In genomic region chr11:113326387-113327011, GRCm38 (mm10) we compare ENCODE assay signal across 8 mouse cellular contexts.
DNase-seq lines count a peak whose midpoint lies in the region; ATAC-seq and TF ChIP-seq lines count a peak whose summit lies in the region.

No protein-coding gene starts in this region.

- TF ChIP-seq POLR2A in small intestine, adult 2 months (IDR thresholded peaks at IDR 0.05; ENCODE audit: low read depth, low read length) = no peak

- peak; percentile 63 for ATAC-seq in activated CD4-positive, CD25-positive, alpha-beta regulatory T cell, adult 4 months
- ATAC-seq in hindbrain, embryonic 15.5 days (ENCODE audit: low FRiP score, low read depth) = peak; percentile 69
- ATAC-seq in megakaryocyte progenitor cell, adult 5-6 weeks (replicated peaks; ENCODE audit: poor library complexity) = peak; percentile 91

- H3K9ac ChIP-seq in hindbrain, embryonic 15.5 days = 0 out of 2 replicates have a peak overlapping the region, but pooled peaks have one; percentile 23

- H3K27me3 ChIP-seq in hindbrain, embryonic 15.5 days = no peaks in the 10 kb centered on the region
- no peaks in the 10 kb centered on the region for H3K27me3 ChIP-seq in small intestine, adult 2 months (ENCODE audit: control insufficient read depth, insufficient read depth, low read length)

- peak; percentile 76 for TF ChIP-seq CTCF in gastrocnemius, adult 2 months (IDR thresholded peaks at IDR 0.05)
- peak; percentile 68 for TF ChIP-seq CTCF in small intestine, adult 2 months (IDR thresholded peaks at IDR 0.05; ENCODE audit: extremely low read depth, insufficient read length, insufficient replicate concordance, low read depth, low read length)

- H3K9me3 ChIP-seq in hindbrain, embryonic 15.5 days = no peaks in the 10 kb centered on the region

- 15% methylated on average over 18 of the region's 18 CpGs for WGBS in hindbrain, embryonic 15.5 days
- WGBS in small intestine, adult 2 months = 43% methylated on average over 18 of the region's 18 CpGs

- no peak overlapping the region for H3K4me3 ChIP-seq in gastrocnemius, adult 2 months
- no peak overlapping the region for H3K4me3 ChIP-seq in hindbrain, embryonic 15.5 days
- no peak overlapping the region for H3K4me3 ChIP-seq in small intestine, adult 2 months (ENCODE audit: low read depth, low read length)

- H3K4me1 ChIP-seq in hindbrain, embryonic 15.5 days (replicated peaks) = peaks cover 16% of the 10 kb centered on the region
- H3K4me1 ChIP-seq in small intestine, adult 2 months (ENCODE audit: control insufficient read depth, insufficient read depth, insufficient read length, low read length) = no peaks in the 10 kb centered on the region; the same call in 1 of the 2 replicates

- no peaks in the 10 kb centered on the region for H3K36me3 ChIP-seq in hindbrain, embryonic 15.5 days
- no peaks in the 10 kb centered on the region for H3K36me3 ChIP-seq in small intestine, adult 2 months (ENCODE audit: control insufficient read depth, insufficient read depth, low read length)

- intact Hi-C loops in gastrocnemius, adult 2 months (cut with DNase I) = no loop called here

- H3K27ac ChIP-seq in gastrocnemius, adult 2 months = no peak overlapping the region
- H3K27ac ChIP-seq in hindbrain, embryonic 15.5 days (replicated peaks) = peak overlapping the region; percentile 61; the same call in 1 of the 2 replicates
- H3K27ac ChIP-seq in small intestine, adult 2 months (ENCODE audit: insufficient read depth, low read depth, low read length) = no peak overlapping the region

- H3K4me2 ChIP-seq in hindbrain, embryonic 15.5 days = peak overlapping the region; percentile 45

- peak; percentile 70 to 80 for DNase-seq in cerebellum, postnatal 25 days
- peak; percentile 69 for DNase-seq in gastrocnemius, adult 2 months
- peak; percentile 48 to 55 for DNase-seq in layer of hippocampus, postnatal 36 days
- no peak for DNase-seq in c-Kit-positive CD71-positive TER-119-positive erythroid progenitor cells, embryonic 14.5 days (ENCODE audit: low spot score)
